Mouse (Mus musculus): ENCODE data around the gene Rassf7.

DNA sequence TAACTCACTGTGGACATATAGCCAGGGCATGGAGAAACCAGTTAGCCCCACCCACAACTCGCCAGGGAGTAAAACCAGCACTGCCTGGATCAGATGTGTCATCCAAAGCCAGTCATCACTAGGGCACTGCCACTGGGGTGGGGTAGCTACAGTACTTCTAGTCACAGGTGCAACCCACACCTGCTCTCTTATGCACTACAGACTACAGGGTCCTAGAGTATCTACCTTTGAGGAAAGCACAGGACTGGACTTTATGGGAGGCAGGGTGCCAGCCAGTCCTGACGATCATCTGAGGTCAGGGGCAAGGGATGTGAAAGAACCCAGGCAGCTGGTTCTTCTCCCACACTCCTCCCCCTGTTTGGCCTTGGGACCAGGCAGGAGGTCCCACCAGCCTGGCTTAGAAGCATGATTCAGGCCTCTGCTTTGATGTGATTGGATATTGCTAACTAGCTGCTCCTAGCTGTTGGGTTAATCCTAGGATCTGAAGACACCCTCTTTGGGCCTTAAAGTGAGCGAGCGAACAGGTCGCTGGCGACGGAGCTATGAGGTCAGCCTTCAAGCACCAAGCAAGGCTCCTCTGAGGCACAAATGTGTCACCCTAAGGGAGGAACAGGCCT is 47.7 kb upstream of the Rassf7 start:
- no peak for TF ChIP-seq CTCF (IDR thresholded peaks at IDR 0.05; ENCODE audit: low read depth)
- TF ChIP-seq EP300 (IDR thresholded peaks at IDR 0.05; ENCODE audit: low read depth) = no peak
